Mouse (Mus musculus) activated CD4-positive, CD25-positive, alpha-beta regulatory T cell (primary cell): ENCODE data around the gene Dytn. TPM values are rescaled to one million over a fixed set of nuclear protein-coding genes. Genes with fewer than 3 reads are reported as not detected.

Experiments
- polyA plus RNA-seq, 2 experiments: library from polyadenylated mRNA; unstranded; fragments of 100-300 nt; shearing (Covaris generic); gene quantifications; one replicate each; pipeline ENCODE4 v1.2.1; 2017

Dytn gene
- under 1 TPM in 1 of 2 experiments, not detected in 1; 0.07 TPM for polyA plus RNA-seq

DNA sequence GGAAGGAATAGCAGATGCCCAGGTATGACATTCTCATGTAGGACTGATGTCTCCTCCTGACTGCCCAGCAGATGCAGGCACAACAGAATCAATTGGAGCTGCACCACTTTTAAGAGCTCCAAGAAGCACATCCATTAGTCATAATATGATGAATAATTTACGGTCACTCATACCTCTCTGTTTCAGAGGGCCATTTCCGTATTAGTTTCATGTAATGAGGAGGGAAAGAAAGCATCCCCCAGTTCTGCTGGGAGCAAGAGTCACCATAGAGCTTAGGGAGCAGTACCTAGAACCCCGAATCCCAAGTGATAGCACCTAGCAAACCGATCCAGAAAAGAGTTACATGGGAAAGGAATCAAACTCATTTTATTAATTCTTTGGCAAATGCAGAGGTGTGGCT is at the start of gene Dytn:
TSS of gene Dytn (minus strand) at position 101 of the 400 bp plus-strand sequence.

GRCm38 (mm10) chr1:63730240-63730771 is 43.6 kb upstream of the Dytn start, which contains the start of the genes Mdh1b and Fastkd2:
TSS of gene Mdh1b (minus strand) at chr1:63730318.
TSS of gene Fastkd2 (plus strand) at chr1:63730614.

DNA sequence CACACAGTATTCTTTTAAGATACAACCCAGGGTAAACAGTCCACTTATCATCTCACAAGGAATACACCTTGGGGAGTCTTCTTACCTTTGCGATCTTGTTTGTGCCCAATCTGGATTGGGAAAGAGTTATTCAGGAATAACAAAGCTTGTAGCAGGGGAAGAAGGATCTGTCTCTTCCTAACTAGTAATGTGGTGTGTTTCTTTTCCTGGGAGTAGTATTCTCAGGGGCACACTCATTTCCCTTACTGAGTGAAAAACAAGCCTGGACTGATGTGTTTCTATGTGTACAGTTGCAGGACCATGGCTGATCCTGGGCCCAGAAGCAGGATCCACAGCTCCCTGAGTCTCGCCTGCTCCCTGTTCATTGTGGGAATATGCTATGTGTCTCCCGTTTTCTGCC is 71.1 kb downstream of the Dytn start, which contains the start of gene Gm39653:
TSS of gene Gm39653 (plus strand) at position 301 of the 400 bp plus-strand sequence.

Other genes with a start within 250 kb of the Dytn start
- gene Adam23, start 241.0 kb downstream of the Dytn start, polyA plus RNA-seq, result under 1 TPM; 0.11 to 0.31 TPM
- not detected for gene Gm39653, start 71.0 kb downstream of the Dytn start, polyA plus RNA-seq
- not detected for gene Mdh1b, start 43.4 kb upstream of the Dytn start, polyA plus RNA-seq
- gene Fastkd2, start 43.7 kb upstream of the Dytn start, polyA plus RNA-seq, result 10 to 100 TPM; 22.7 to 33.6 TPM
- under 1 TPM in 1 of 2 experiments, not detected in 1; 0.10 TPM for gene 4933402D24Rik, start 82.3 kb upstream of the Dytn start, polyA plus RNA-seq